Mouse (Mus musculus) lung, adult 10 weeks (tissue): ENCODE measurements around the gene Zfp750. TPM values are rescaled to one million over a fixed set of nuclear protein-coding genes. Genes with fewer than 3 reads are reported as not detected.

Experiments
- polyA plus RNA-seq: library from polyadenylated mRNA; stranded (reverse); fragments of 350-450 nt; fragmentation: Illumina TruSeq; extraction: RNeasy Lipid Tissue Mini Kit (QIAGEN cat#74804); gene quantifications from one replicate; pipeline ENCODE4 v1.2.3, GENCODE M21; 2014; ENCODE audit warnings: low read depth, low replicate concordance; ENCODE audit not compliant: insufficient read depth

Zfp750 gene
- polyA plus RNA-seq = 1.1 TPM

DNA sequence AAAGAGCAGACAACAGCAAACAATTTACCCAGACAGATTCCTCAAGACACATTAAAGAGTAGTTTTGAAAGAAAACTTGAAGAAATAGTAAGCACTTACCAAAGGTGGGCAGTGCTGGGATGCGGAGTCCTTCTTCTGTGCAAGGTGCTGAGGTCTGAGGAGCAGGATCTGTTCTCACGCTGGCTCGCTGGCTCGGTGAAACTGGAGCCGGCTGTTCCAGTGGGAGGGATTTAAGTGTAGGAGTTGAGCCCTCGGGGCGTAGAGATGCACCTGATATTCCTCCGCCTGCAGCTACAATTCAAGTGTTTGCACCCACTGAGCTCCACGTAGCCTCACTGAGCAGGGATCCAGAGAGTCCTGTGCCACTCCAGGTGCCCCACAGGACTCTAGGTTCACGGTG lies at the start of gene Zfp750:
TSS of gene Zfp750 (minus strand) at position 203 of the 400 bp plus-strand sequence.

Other genes starting within 250 kb of the Zfp750 start
- 36.0 TPM for gene Wdr45b, start 164.9 kb downstream of the Zfp750 start, polyA plus RNA-seq
- gene Rab40b, start 131.1 kb downstream of the Zfp750 start, polyA plus RNA-seq = 2.6 TPM
- 5.9 TPM for gene Fn3krp, start 97.9 kb downstream of the Zfp750 start, polyA plus RNA-seq
- 3.6 TPM for gene Fn3k, start 84.4 kb downstream of the Zfp750 start, polyA plus RNA-seq
- 20.0 TPM for gene Tbcd, start 67.4 kb downstream of the Zfp750 start, polyA plus RNA-seq
- 2.5 TPM for gene B3gntl1, start 153.8 kb upstream of the Zfp750 start, polyA plus RNA-seq
- gene Metrnl, start 182.2 kb upstream of the Zfp750 start, polyA plus RNA-seq = 23.5 TPM